Mouse (Mus musculus) midbrain, embryonic 16.5 days (tissue): ENCODE measurements around the gene Phf21a. TPM values are rescaled to one million over a fixed set of nuclear protein-coding genes. Genes with fewer than 3 reads are reported as not detected.

Experiments used
- ATAC-seq: fragments of 200-750 bp; cut with Nextera tagmentation; 2 replicates; pipeline ENCODE4 v1.8.0; 2017; ENCODE audit warnings: moderate TSS enrichment
- H3K27ac ChIP-seq: fragments of 300-500 bp; sonication (generic); 2 replicates; pipeline ENCODE4 v1.5.1; 2014; ENCODE audit warnings: mild to moderate bottlenecking, low read length, mixed read lengths
- H3K27me3 ChIP-seq: fragments of 300-500 bp; sonication (generic); 2 replicates; pipeline ENCODE4 v1.6.1; 2014; ENCODE audit warnings: low read depth, low read length, mixed read lengths; ENCODE audit not compliant: control insufficient read depth, insufficient read depth
- H3K36me3 ChIP-seq: fragments of 300-500 bp; sonication (generic); 2 replicates; pipeline ENCODE4 v1.6.1; 2014; ENCODE audit warnings: mild to moderate bottlenecking, low read length, moderate library complexity, mixed read lengths; ENCODE audit not compliant: control insufficient read depth, insufficient read depth
- H3K4me1 ChIP-seq: fragments of 300-500 bp; sonication (generic); 2 replicates; pipeline ENCODE4 v1.6.1; 2014; ENCODE audit warnings: mild to moderate bottlenecking, low read length, mixed read lengths; ENCODE audit not compliant: control insufficient read depth, insufficient read depth
- H3K4me2 ChIP-seq: fragments of 300-500 bp; sonication (generic); 2 replicates; pipeline ENCODE4 v1.6.1; 2014; ENCODE audit warnings: mild to moderate bottlenecking, low read length, mixed read lengths
- H3K4me3 ChIP-seq: fragments of 300-500 bp; sonication (generic); 2 replicates; pipeline ENCODE4 v1.5.1; 2014; ENCODE audit warnings: low read depth, mild to moderate bottlenecking, low read length, moderate library complexity, mixed read lengths
- H3K9ac ChIP-seq: fragments of 300-500 bp; sonication (generic); 2 replicates; pipeline ENCODE4 v1.6.1; 2014; ENCODE audit warnings: low read depth, low read length, mixed read lengths
- H3K9me3 ChIP-seq: fragments of 300-500 bp; sonication (generic); replicated peaks from 2 replicates; pipeline ENCODE4 v1.6.1; 2014; ENCODE audit warnings: mild to moderate bottlenecking, low read length, mixed read lengths; ENCODE audit not compliant: control insufficient read depth, poor library complexity, severe bottlenecking
- WGBS: fragments of 180-500 bp; shearing (Covaris S2); extraction: QIAGEN DNeasy Blood & Tissue Kit; methylation state at CpG from one replicate; pipeline ENCODE4 v1.1.7; 2014; 5-methylcytosine and 5-hydroxymethylcytosine counted together
- polyA plus RNA-seq: library from polyadenylated mRNA; unstranded; fragments of >200 nt; fragmentation: Nextera tagmentation; extraction: Ambion mirVana; gene quantifications from 2 replicates; pipeline ENCODE4 v1.2.1, GENCODE M21; 2015

Gene Phf21a
- polyA plus RNA-seq, 1 experiment from 2014 or later: 33.6 TPM

GRCm38 (mm10) chr2:92375788-92376187 lies 282.9 kb downstream of the Phf21a start:
- Histone ChIP-seq H3K27me3 (no peaks in the 10 kb centered on the region), H3K9me3 (no peaks in the 10 kb centered on the region), H3K36me3 (peaks cover 21% of the 10 kb centered on the region; the same call in 1 of the 2 replicates), H3K4me3 (peak overlapping the region; percentile 65), H3K27ac (peak overlapping the region; percentile 84; the same call in 1 of the 2 replicates), H3K4me1 (peaks cover 33% of the 10 kb centered on the region), H3K4me2 (peak overlapping the region; percentile 87), H3K9ac (peak overlapping the region; percentile 76)
- 16% methylated on average over 10 of the region's 10 CpGs for WGBS
- no peak for ATAC-seq

DNA sequence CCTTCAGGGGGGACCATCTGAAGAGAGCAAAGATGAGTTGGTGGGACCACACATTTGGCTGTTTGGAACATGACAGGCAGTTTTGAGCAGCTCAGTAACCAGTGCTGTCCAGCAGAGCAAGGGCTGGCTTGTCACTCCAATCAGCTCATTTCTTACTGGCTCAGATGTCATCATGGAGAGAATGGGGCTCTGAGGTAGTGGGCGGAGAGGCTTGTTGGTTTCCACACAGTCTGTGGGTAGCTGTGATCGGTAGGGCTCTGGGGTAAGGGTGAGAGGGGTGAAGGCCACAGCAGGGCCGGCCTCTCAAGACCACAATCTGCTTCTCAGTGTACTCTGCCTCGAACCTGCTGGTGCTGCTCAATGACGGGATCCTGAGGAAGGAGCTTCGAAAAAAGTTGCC lies 283.4 kb downstream of the Phf21a start:
- Histone ChIP-seq H3K27ac (no peak overlapping the region), H3K27me3 (no peaks in the 10 kb centered on the region), H3K9me3 (no peaks in the 10 kb centered on the region), H3K36me3 (peaks cover 24% of the 10 kb centered on the region; the same call in 1 of the 2 replicates), H3K4me1 (peaks cover 31% of the 10 kb centered on the region), H3K4me3 (no peak overlapping the region), H3K9ac (peak overlapping the region; percentile 76), H3K4me2 (peak overlapping the region; percentile 87)
- WGBS: 92% methylated on average over 6 of the region's 6 CpGs
- ATAC-seq: no peak

DNA sequence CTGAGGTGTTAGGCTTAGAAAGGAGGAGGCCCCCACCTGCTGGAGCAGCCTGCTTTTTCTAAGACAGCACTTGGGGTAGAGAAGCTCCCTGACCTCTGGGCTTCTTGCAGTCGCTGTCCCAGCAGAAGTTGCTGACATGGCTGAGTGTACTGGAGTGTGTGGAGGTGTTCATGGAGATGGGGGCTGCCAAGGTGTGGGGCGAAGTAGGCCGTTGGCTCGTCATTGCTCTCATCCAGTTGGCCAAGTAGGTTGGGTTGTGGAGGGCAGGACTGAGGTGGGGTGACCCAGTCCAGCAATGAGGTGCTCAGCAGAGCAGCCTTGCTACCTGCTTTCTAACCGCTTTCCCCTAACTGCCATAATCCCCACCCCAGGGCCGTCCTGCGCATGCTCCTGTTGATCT lies 284.4 kb downstream of the Phf21a start:
- H3K9me3 ChIP-seq: no peaks in the 10 kb centered on the region
- 93% methylated on average over 7 of the region's 7 CpGs for WGBS
- H3K4me3 ChIP-seq: no peak overlapping the region
- H3K4me1 ChIP-seq: peaks cover 21% of the 10 kb centered on the region
- no peak overlapping the region for H3K27ac ChIP-seq
- no peak overlapping the region for H3K4me2 ChIP-seq
- no peak for ATAC-seq
- H3K27me3 ChIP-seq: no peaks in the 10 kb centered on the region
- H3K9ac ChIP-seq: no peak overlapping the region
- peaks cover 33% of the 10 kb centered on the region for H3K36me3 ChIP-seq

DNA sequence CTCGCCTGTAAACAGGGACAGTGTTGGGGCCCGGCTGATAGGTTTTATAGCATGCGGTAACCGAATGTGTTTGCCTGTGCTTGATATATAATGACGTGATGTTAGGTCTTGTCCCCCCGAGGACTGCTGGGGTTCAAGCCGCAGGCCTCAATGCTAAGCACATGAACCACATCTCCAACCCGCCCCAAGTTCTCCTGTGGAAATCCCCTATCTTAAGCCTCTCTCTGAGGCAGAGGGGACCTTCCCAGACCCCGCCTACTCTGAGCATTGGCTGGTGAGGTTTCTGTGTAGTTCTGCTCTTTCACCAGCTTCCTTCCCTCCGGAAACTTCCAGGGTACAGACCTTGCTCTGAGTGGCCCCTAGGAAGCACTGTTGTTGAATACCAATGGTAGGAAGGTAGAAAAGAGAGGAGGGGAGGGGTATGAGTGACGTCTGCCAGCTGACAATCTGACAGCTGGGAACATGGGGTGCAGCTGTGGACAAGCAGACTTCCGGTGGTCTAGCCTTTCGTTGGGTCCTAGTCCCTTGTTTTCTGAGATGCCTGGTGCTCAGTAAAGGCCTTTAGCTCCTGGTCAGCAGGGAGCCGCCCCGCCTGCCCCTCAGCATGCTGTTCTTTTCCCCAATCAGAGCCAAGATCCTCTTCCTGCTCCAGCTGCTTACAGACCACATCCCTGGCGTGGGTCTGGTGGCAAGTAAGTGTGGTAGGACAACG lies 287.0 kb downstream of the Phf21a start:
- peaks cover 8% of the 10 kb centered on the region for H3K4me1 ChIP-seq
- no peaks in the 10 kb centered on the region for H3K27me3 ChIP-seq
- no peak overlapping the region for H3K4me3 ChIP-seq
- no peak overlapping the region for H3K4me2 ChIP-seq
- peaks cover 52% of the 10 kb centered on the region for H3K36me3 ChIP-seq
- no peak for ATAC-seq
- H3K9me3 ChIP-seq: no peaks in the 10 kb centered on the region
- H3K27ac ChIP-seq: no peak overlapping the region
- WGBS: 78% methylated on average over 17 of the region's 17 CpGs
- no peak overlapping the region for H3K9ac ChIP-seq

DNA sequence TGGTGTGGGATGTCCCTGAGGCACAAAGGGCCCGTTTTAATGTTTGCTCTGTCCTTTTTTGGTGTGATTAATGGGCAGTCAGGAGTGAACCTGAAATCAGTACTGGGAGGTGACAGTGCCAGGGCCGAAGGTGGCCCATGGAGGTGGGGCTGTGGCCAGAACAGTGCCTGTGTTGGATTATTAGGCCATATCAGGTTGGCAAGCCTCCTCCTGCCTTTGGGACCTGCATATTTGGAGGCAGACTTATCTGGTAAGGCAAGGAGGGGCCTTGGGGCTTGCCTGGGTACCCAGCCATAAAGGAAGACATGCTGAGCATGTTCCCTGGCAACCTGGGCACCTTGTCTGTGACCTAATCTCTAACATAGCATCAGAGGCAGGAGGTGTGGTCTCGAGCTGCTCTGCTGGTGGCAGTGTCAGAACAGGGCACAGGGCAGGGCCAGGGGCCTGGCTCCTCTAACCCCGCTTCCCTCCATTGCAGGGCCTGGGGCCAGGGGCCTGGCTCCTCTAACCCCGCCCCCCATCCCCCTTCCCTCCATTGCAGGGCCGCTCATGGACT lies 287.7 kb downstream of the Phf21a start:
- no peak overlapping the region for H3K4me2 ChIP-seq
- H3K9me3 ChIP-seq: no peaks in the 10 kb centered on the region
- no peaks in the 10 kb centered on the region for H3K27me3 ChIP-seq
- no peak overlapping the region for H3K27ac ChIP-seq
- H3K36me3 ChIP-seq: peaks cover 55% of the 10 kb centered on the region
- WGBS: 74% methylated on average over 6 of the region's 6 CpGs
- no peak overlapping the region for H3K9ac ChIP-seq
- peaks cover 8% of the 10 kb centered on the region for H3K4me1 ChIP-seq
- no peak for ATAC-seq
- H3K4me3 ChIP-seq: no peak overlapping the region

DNA sequence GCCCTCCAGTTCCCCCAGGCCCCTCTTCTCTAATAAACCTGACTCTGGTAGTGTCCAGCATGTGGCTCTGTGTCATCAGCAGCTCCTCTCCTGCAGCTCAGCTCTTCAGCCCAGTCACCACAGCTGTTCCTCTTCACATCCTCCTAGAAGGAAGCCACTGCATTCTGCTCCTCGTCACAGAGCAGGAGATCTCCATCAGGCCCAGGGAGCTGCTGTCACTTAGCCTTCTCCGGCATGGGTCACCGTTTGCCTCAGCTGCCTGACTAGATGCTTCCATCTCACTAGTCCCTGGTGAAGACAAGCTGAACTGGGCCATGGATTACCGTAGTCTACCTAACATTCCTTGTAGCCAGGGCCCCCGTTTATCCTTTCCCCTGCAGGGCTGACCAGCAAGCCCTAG lies 288.2 kb downstream of the Phf21a start:
- Histone ChIP-seq H3K27ac (no peak overlapping the region), H3K9ac (no peak overlapping the region), H3K36me3 (peaks cover 60% of the 10 kb centered on the region), H3K9me3 (no peaks in the 10 kb centered on the region), H3K4me3 (no peak overlapping the region), H3K27me3 (no peaks in the 10 kb centered on the region), H3K4me2 (no peak overlapping the region), H3K4me1 (peaks cover 3% of the 10 kb centered on the region)
- ATAC-seq: no peak
- WGBS: 86% methylated on average over 5 of the region's 5 CpGs

GRCm38 (mm10) chr2:92381901-92382588 lies 289.1 kb downstream of the Phf21a start, which contains the start of gene 1700029I15Rik:
Gene 1700029I15Rik, plus strand, starts transcription at chr2:92382538.
- Histone ChIP-seq H3K4me2 (no peak within 1 kb of the TSS), H3K4me3 (no peak within 1 kb of the TSS), H3K36me3 (peaks cover 69% of the 10 kb centered on the region), H3K27me3 (no peaks in the 10 kb centered on the region), H3K9me3 (no peaks in the 10 kb centered on the region), H3K9ac (no peak within 1 kb of the TSS), H3K27ac (no peak within 1 kb of the TSS), H3K4me1 (no peaks in the 10 kb centered on the region)
- no peak for ATAC-seq
- 83% methylated on average over 5 of the region's 5 CpGs for WGBS

GRCm38 (mm10) chr2:92382759-92383158 lies 289.8 kb downstream of the Phf21a start:
- 89% methylated on average over 4 of the region's 4 CpGs for WGBS
- no peak overlapping the region for H3K4me2 ChIP-seq
- H3K4me1 ChIP-seq: peaks cover 3% of the 10 kb centered on the region
- no peak for ATAC-seq
- H3K4me3 ChIP-seq: no peak overlapping the region
- peaks cover 69% of the 10 kb centered on the region for H3K36me3 ChIP-seq
- H3K27ac ChIP-seq: no peak overlapping the region
- H3K27me3 ChIP-seq: no peaks in the 10 kb centered on the region
- H3K9me3 ChIP-seq: no peaks in the 10 kb centered on the region
- no peak overlapping the region for H3K9ac ChIP-seq

- Histone ChIP-seq H3K4me3 (no peak overlapping the region), H3K27ac (no peak overlapping the region), H3K9me3 (no peaks in the 10 kb centered on the region), H3K4me2 (no peak overlapping the region), H3K4me1 (peaks cover 10% of the 10 kb centered on the region), H3K9ac (no peak overlapping the region), H3K36me3 (peaks cover 58% of the 10 kb centered on the region), H3K27me3 (no peaks in the 10 kb centered on the region)
- no peak for ATAC-seq
- WGBS: 80% methylated on average over 4 of the region's 4 CpGs
Measured at GRCm38 (mm10) chr2:92384101-92384500, 291.2 kb downstream of the Phf21a start.
